Mouse (Mus musculus): ENCODE results near the gene Gfod1.

- TF ChIP-seq ZNF384 (IDR thresholded peaks at IDR 0.05; ENCODE audit: low read depth, low read length) (no peak), CHD2 (IDR thresholded peaks at IDR 0.05; ENCODE audit: low read depth, low read length) (no peak), ZC3H11A (IDR thresholded peaks at IDR 0.05; ENCODE audit: borderline replicate concordance, low read depth, low read length) (no peak)
These were observed 34.0 kb upstream of the Gfod1 start for GRCm38 (mm10) chr13:43338001-43338400.

Measured in ES-E14 (cell line).